In the genomic region with DNA sequence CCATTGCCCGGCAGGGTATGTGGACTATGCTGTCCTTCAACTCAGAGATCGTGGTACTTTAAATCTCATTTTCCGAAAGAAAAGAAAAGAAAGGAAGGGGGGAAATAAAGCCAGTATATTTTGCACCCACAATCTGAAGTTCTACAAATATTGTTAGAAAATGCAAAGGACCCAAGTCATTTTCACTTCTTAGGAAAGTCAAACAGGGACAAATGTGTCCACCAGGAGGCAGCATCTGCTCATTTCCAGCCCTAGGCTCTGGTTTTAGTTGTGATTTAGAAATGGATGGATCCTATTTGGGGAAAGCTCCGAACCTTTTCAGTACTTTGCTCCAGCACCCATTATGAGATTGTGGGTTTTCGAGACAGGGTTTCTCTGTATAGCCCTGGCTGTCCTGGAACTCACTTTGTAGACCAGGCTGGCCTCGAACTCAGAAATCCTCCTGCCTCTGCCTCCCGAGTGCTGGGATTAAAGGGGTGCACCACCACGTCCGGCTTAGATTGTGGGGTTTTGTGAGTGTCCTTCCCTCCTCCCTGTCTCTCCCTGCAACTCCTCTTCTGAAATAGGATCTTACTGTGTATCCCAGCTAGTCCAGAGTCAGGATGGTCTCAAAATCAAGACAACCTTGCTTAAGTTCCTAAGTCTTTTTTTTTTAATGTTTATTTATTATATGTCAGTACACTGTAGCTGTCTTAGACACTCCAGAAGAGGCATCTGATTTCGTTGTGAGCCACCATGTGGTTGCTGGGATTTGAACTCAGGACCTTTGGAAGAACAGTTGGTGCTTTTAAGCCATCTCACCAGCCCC, we compare ENCODE assay signal across 8 mouse cellular contexts. TPM values are rescaled to one million over a fixed set of nuclear protein-coding genes. Genes with fewer than 3 reads are reported as not detected.
DNase-seq lines count a peak whose midpoint lies in the region; ATAC-seq lines count a peak whose summit lies in the region.
"Had no signal": no experiment of that assay in that cellular context is flagged by ENCODE, and none has a peak within 500 bp of the region (broad histone marks: within the 10 kb centered on the region; RNA-seq: fewer than 3 reads in every experiment).

No protein-coding gene starts in this region.

- H3K27me3 ChIP-seq in embryonic facial prominence, embryonic 14.5 days (replicated peaks; ENCODE audit: control insufficient read depth, insufficient read depth, low read length), result no peaks in the 10 kb centered on the region

- peak; percentile 9; the same call in 1 of the 2 replicates for ATAC-seq in embryonic facial prominence, embryonic 14.5 days (ENCODE audit: low read depth)

- 35% methylated on average over 10 of the region's 10 CpGs for WGBS in embryonic facial prominence, embryonic 14.5 days

- no peaks in the 10 kb centered on the region for H3K9me3 ChIP-seq in embryonic facial prominence, embryonic 14.5 days (ENCODE audit: control insufficient read depth, low read length)

- H3K27ac ChIP-seq in embryonic facial prominence, embryonic 14.5 days (replicated peaks; ENCODE audit: low read depth, low read length), result peak overlapping the region; percentile 77

- no peaks in the 10 kb centered on the region for H3K36me3 ChIP-seq in embryonic facial prominence, embryonic 14.5 days (ENCODE audit: control insufficient read depth, insufficient read depth, low read length)

- no peak overlapping the region for H3K4me3 ChIP-seq in embryonic facial prominence, embryonic 14.5 days (ENCODE audit: low read depth, low read length)
- H3K4me3 ChIP-seq: myocyte had no signal

- DNase-seq in ES-CJ7 (ENCODE audit: low read depth, low spot score), result peak; percentile 95
- peak; percentile 60 for DNase-seq in adrenal gland, adult 2 months
- DNase-seq in embryonic facial prominence, embryonic 14.5 days (ENCODE audit: low spot score), result peak; percentile 82
- DNase-seq in heart, postnatal 10 days, result peak; percentile 74 to 85
- DNase-seq in layer of hippocampus, postnatal 10 days (ENCODE audit: low spot score in 2 of 2), result peak; percentile 72 to 76
- peak; percentile 85 for DNase-seq in lung, postnatal 36 days
- peak; percentile 29 for DNase-seq in right cerebral cortex, postnatal 25 days

- intact Hi-C loops in heart, postnatal 10 days (cut with DNase I), result loop anchor here (1.0 kb wide), 1 partner anchor 73 kb away; the partner anchor contains the start of gene Dhx8

- H3K4me1 ChIP-seq in embryonic facial prominence, embryonic 14.5 days (ENCODE audit: control insufficient read depth, insufficient read depth, low read length), result no peaks in the 10 kb centered on the region

- no peak overlapping the region for H3K4me2 ChIP-seq in embryonic facial prominence, embryonic 14.5 days (ENCODE audit: low read depth, low read length)

- no peak overlapping the region for H3K9ac ChIP-seq in embryonic facial prominence, embryonic 14.5 days (ENCODE audit: low read depth, low read length)

RNA-seq across cellular contexts. Expression of gene Arl4d, which starts 6.4 kb away (rescaled TPM):
- total RNA-seq in adrenal gland, adult 2 months (2021), result 10 to 100 TPM; 10.8 to 16.6 TPM
- polyA plus RNA-seq in adrenal gland, adult 2 months (2012; rRNA removed), result 4.0 and 4.8 TPM in 2 replicates
- 4.2 and 4.7 TPM in 2 replicates for polyA plus RNA-seq in embryonic facial prominence, embryonic 14.5 days (2014; fragmentation: Nextera tagmentation; extraction: Ambion mirVana)
- 10 to 100 TPM; 22.6 to 27.5 TPM for total RNA-seq in heart, postnatal 10 days (2021)
- total RNA-seq in layer of hippocampus, postnatal 10 days (2021), result 10 to 100 TPM; 12.1 to 13.3 TPM

RNA-seq across cellular contexts. Expression of gene Rdm1, which starts 32.0 kb away (rescaled TPM):
- 10 to 100 TPM; 28.7 to 29.8 TPM for total RNA-seq in adrenal gland, adult 2 months (2021)
- 17.5 and 19.9 TPM in 2 replicates for polyA plus RNA-seq in adrenal gland, adult 2 months (2012; rRNA removed)
- polyA plus RNA-seq in embryonic facial prominence, embryonic 14.5 days (2014; fragmentation: Nextera tagmentation; extraction: Ambion mirVana), result 34.9 and 39.4 TPM in 2 replicates
- 10 to 100 TPM; 34.4 to 36.9 TPM for total RNA-seq in heart, postnatal 10 days (2021)
- total RNA-seq in layer of hippocampus, postnatal 10 days (2021), result 1 to 10 TPM; 4.2 to 7.7 TPM

RNA-seq across cellular contexts. Expression of gene Gm11634, which starts 59.9 kb away (rescaled TPM):
- total RNA-seq in adrenal gland, adult 2 months (2021), result not detected
- not detected in 2 replicates for polyA plus RNA-seq in adrenal gland, adult 2 months (2012; rRNA removed)
- not detected in 2 replicates for polyA plus RNA-seq in embryonic facial prominence, embryonic 14.5 days (2014; fragmentation: Nextera tagmentation; extraction: Ambion mirVana)
- not detected for total RNA-seq in heart, postnatal 10 days (2021)
- total RNA-seq in layer of hippocampus, postnatal 10 days (2021), result not detected
- polyA plus RNA-seq: myocyte had no signal

Comparison
In these comparisons a context has a peak if more than half of its experiments do, and no peak if none do; other contexts are left out.
1. DNase-seq: peak in every context shown above with its lines; median percentile 95 in ES-CJ7; 85 in lung, postnatal 36 days; 82 in embryonic facial prominence, embryonic 14.5 days; 80 in heart, postnatal 10 days; 74 in layer of hippocampus, postnatal 10 days; 60 in adrenal gland, adult 2 months; 29 in right cerebral cortex, postnatal 25 days.